Mouse (Mus musculus) neural tube, embryonic 11.5 days (tissue): ENCODE measurements around the gene Nacc1. TPM values are rescaled to one million over a fixed set of nuclear protein-coding genes. Genes with fewer than 3 reads are reported as not detected.

Source experiments
- ATAC-seq: fragments of 200-750 bp; cut with Nextera tagmentation; 2 replicates; pipeline ENCODE4 v1.8.0; 2017; ENCODE audit warnings: moderate number of reproducible peaks, mild to moderate bottlenecking, moderate TSS enrichment, moderate library complexity; ENCODE audit not compliant: insufficient read depth, low FRiP score, low TSS enrichment
- DNase-seq: peaks from one replicate; pipeline ENCODE4 v3.0.0-alpha.2; 2015; ENCODE audit warnings: low spot score
- H3K27ac ChIP-seq: fragments of 300-500 bp; sonication (generic); 2 replicates; pipeline ENCODE4 v1.5.1; 2014; ENCODE audit warnings: low read depth, mild to moderate bottlenecking, low read length
- H3K27me3 ChIP-seq: fragments of 300-500 bp; sonication (generic); 2 replicates; pipeline ENCODE4 v1.6.1; 2014; ENCODE audit warnings: mild to moderate bottlenecking, low read length, mixed read lengths; ENCODE audit not compliant: control insufficient read depth, insufficient read depth
- H3K36me3 ChIP-seq: fragments of 300-500 bp; sonication (generic); 2 replicates; pipeline ENCODE4 v1.6.1; 2014; ENCODE audit warnings: mild to moderate bottlenecking, low read length, moderate library complexity, mixed read lengths; ENCODE audit not compliant: control insufficient read depth, insufficient read depth
- H3K4me1 ChIP-seq: fragments of 300-500 bp; sonication (generic); 2 replicates; pipeline ENCODE4 v1.6.1; 2014; ENCODE audit warnings: low read length, mixed read lengths; ENCODE audit not compliant: control insufficient read depth, insufficient read depth
- H3K4me2 ChIP-seq: fragments of 300-500 bp; sonication (generic); 2 replicates; pipeline ENCODE4 v1.6.1; 2014; ENCODE audit warnings: low read depth, mild to moderate bottlenecking, moderate library complexity
- H3K4me3 ChIP-seq: fragments of 300-500 bp; sonication (generic); 2 replicates; pipeline ENCODE4 v1.5.1; 2014; ENCODE audit warnings: low read depth, low read length
- H3K9ac ChIP-seq: fragments of 300-500 bp; sonication (generic); 2 replicates; pipeline ENCODE4 v1.6.1; 2014; ENCODE audit warnings: mild to moderate bottlenecking, low read length
- H3K9me3 ChIP-seq: fragments of 300-500 bp; sonication (generic); 2 replicates; pipeline ENCODE4 v1.6.1; 2016; ENCODE audit warnings: low read length; ENCODE audit not compliant: control insufficient read depth
- WGBS: fragments of 180-500 bp; shearing (Covaris S2); extraction: QIAGEN DNeasy Blood & Tissue Kit; methylation state at CpG from one replicate; pipeline ENCODE4 v1.1.7; 2014; 5-methylcytosine and 5-hydroxymethylcytosine counted together
- polyA plus RNA-seq: library from polyadenylated mRNA; unstranded; fragments of >200 nt; fragmentation: Nextera tagmentation; extraction: Ambion mirVana; gene quantifications from 2 replicates; pipeline ENCODE4 v1.2.1, GENCODE M21; 2014

Gene Nacc1
- polyA plus RNA-seq, 1 experiment from 2014 or later, result 26.2 TPM

DNA sequence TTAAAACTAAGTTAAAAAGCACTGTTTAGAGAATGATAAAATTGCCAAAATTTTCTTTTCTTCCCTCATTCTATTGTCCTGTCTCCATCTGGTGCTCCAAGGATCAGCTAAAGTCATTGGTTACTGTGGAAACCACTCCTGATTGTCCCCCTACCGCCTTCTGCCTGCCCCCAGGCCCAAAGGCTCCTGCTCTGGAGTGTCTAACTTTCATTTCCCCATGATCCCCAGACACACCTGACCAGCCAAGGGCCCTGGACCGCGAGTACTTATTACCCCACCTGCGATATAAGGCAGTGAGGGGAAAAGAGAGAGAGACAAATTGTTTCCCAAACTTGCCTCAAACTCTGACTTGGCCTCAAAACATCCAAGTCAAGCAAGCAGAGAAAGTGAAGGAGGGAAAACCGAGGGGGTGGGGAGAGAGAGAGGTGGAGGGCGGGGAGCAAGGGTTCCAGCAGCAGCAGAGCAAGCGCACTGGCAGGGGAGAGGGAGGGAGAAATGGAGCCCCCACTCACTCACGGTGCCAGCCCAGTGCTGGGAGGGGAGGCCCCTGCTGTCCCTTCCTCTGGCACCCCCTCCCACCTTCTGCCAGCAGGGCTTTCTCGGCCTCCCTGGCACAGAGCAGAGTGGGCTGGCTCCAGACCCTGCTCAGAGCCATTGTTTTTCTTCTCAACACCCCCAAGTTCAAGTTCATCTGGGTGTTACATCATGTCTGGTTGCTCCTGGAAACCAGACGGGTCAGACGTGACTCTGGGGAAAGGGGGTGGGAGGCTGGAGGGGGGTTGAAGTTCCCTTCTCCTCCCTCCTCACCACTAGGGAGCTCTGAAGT lies 24.5 kb upstream of the Nacc1 start:
- peak overlapping the region; percentile 82 for H3K27ac ChIP-seq
- peaks cover 49% of the 10 kb centered on the region for H3K4me1 ChIP-seq
- H3K4me2 ChIP-seq, result peak overlapping the region; percentile 12; the same call in 1 of the 2 replicates
- WGBS, result 14% methylated on average over 10 of the region's 11 CpGs
- H3K4me3 ChIP-seq, result no peak overlapping the region
- peak; percentile 88 for DNase-seq
- peaks cover 72% of the 10 kb centered on the region for H3K27me3 ChIP-seq
- H3K9ac ChIP-seq, result peak overlapping the region; percentile 48
- peak; percentile 87 for ATAC-seq
- H3K36me3 ChIP-seq, result no peaks in the 10 kb centered on the region
- no peaks in the 10 kb centered on the region for H3K9me3 ChIP-seq

DNA sequence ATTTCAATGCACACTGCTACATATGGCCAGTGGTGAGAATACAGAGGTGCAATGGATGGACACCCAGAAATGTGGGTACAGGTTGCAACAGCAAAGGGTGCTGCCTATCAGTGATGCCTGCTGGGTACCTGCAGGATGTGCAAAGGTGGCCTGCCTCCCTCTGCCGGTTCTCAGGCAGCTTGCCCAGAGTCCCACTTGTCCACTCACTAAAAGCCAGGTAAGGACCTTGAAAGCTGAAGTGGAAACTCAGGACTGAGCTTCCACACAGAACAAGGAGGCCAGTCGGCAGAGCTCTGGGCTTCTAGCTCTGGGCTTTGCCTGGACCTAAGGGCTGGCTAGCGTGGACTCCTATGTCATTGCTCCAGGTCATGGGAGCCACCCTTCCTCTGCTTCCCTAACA lies 23.6 kb upstream of the Nacc1 start:
- Histone ChIP-seq H3K27me3 (peaks cover 73% of the 10 kb centered on the region), H3K27ac (peak overlapping the region; percentile 82), H3K9me3 (no peaks in the 10 kb centered on the region), H3K4me3 (no peak overlapping the region), H3K9ac (peak overlapping the region; percentile 48), H3K4me1 (peaks cover 55% of the 10 kb centered on the region), H3K36me3 (no peaks in the 10 kb centered on the region), H3K4me2 (no peak overlapping the region)
- WGBS, result 38% methylated on average over 3 of the region's 3 CpGs
- DNase-seq (peak; percentile 21), ATAC-seq (no peak)

DNA sequence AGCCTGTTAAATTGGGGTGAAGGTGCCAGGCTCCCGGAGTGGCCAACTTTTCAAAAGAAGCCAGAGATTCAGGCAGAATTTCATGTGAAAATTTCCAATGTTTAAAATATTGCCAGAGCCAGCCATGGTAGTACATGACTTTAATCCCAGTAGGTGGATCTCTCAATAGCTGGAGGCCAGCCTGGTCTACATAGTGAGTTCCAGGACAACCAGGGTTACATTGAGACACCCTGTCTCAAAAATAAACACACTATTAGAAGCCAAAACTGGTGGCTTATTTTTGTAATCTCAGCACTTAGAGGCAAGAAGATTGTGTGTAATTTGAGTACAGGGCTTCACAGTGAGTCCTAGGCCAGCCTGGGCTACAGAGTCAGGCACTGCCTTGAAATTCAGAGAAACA lies 22.3 kb upstream of the Nacc1 start:
- H3K9me3 ChIP-seq, result no peaks in the 10 kb centered on the region
- H3K4me1 ChIP-seq, result peaks cover 51% of the 10 kb centered on the region
- 95% methylated on average over 1 of the region's 1 CpGs for WGBS
- ATAC-seq (no peak), DNase-seq (no peak)
- H3K4me2 ChIP-seq, result no peak overlapping the region
- H3K27ac ChIP-seq, result no peak overlapping the region
- peaks cover 76% of the 10 kb centered on the region for H3K27me3 ChIP-seq
- H3K9ac ChIP-seq, result no peak overlapping the region
- H3K36me3 ChIP-seq, result no peaks in the 10 kb centered on the region
- no peak overlapping the region for H3K4me3 ChIP-seq

DNA sequence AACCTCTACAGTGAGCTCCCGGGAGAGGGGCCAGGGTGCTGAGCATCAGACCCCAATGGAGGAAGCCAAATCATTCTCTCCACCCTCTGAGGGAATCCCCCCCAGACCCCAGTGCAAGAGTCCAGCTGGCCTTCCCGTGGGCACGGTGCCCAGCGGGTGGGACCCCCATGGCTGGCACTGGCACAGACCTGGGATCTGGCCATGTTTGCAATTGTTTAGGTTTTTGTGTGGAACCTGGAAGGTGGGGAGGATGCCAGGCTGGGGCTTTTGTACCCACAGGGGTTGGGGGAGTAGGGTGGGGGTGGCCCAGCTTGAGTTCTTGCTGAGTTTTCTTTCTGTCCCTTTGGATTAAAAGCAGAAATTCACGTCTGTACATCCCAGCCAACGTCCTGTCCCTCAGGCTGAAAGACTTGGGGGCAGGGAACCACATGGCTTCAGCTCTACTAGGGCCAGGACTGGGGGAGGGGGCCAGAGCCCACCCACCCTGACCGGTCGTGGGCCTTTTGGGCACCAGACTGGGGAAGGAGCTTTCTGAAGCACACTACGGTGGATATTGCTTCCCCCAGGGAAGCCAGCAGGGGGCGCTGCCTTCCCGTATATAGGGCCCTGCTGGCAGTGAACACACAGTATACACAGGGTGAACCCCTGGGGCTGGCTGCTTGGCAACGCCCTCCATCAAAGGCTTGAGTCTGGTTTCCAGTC lies 21.3 kb upstream of the Nacc1 start:
- WGBS, result 13% methylated on average over 12 of the region's 12 CpGs
- Histone ChIP-seq H3K4me2 (no peak overlapping the region), H3K27me3 (peaks cover 76% of the 10 kb centered on the region), H3K27ac (no peak overlapping the region), H3K4me3 (no peak overlapping the region), H3K36me3 (no peaks in the 10 kb centered on the region), H3K4me1 (peaks cover 50% of the 10 kb centered on the region), H3K9ac (no peak overlapping the region), H3K9me3 (no peaks in the 10 kb centered on the region)
- ATAC-seq (peak; percentile 46), DNase-seq (peak; percentile 93)

DNA sequence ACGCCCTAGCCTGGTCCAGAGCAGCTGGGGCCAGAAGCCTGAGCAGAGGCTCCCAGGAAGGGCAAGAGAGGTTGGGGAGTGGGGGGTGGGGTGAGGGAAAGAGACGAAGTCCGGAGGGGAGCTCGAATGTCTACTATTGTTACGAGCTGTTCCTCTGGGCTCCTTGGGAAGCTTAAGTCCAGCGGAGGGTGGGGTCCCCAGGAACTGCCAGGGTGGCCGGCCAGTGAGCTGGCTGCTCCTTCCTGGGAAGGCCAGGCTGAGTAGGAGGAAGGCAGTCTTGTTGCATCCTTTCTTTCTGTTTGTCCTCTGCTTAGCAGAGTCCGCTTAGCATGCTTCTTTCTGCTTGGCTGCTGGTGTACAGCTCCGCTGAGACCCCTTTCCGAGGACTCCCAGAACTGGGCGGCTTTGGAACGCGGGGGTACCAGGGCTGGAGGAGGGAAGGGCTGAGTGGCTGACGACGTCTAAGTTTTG lies 20.4 kb upstream of the Nacc1 start:
- Histone ChIP-seq H3K27ac (no peak overlapping the region), H3K4me3 (0 out of 2 replicates have a peak overlapping the region, but pooled peaks have one; percentile 10), H3K4me1 (peaks cover 42% of the 10 kb centered on the region), H3K27me3 (peaks cover 76% of the 10 kb centered on the region), H3K4me2 (peak overlapping the region; percentile 37; the same call in 1 of the 2 replicates), H3K36me3 (no peaks in the 10 kb centered on the region), H3K9ac (peak overlapping the region; percentile 10; the same call in 1 of the 2 replicates), H3K9me3 (no peaks in the 10 kb centered on the region)
- DNase-seq (peak; percentile 34), ATAC-seq (no peak)
- WGBS, result under 1% methylated on average over 15 of the region's 15 CpGs

DNA sequence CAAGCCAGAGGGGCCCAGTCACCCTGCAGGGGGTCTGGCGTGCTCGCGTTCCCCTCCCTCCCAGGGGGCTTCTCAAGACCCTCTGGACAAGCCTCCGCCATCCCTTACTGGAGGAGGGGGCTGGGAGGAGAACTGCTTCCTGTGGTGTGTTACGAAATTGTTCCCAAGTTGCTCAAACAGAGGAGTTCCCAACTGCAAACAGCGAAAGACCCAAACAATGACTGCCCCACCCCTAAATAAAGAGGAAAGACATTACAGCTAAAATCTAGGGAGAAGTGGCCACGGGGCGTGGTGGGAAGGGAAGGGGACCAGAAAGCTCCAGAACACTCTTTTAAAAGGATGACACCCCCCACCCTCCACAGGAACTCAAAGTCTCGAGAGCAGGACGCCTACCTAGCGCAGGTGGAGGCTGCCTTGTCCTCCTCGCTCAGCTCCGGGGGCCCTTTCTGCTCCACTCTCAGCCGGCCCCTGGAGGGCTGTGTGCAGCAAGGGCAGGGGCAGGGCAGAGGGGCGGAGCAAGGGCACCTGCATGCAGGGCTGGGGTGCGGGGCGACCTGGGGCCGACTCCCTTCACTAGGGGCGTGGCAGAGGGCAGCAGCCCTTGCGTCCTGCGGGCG lies 19.7 kb upstream of the Nacc1 start:
- peaks cover 80% of the 10 kb centered on the region for H3K27me3 ChIP-seq
- H3K36me3 ChIP-seq, result no peaks in the 10 kb centered on the region
- H3K4me2 ChIP-seq, result peak overlapping the region; percentile 37
- no peaks in the 10 kb centered on the region for H3K9me3 ChIP-seq
- H3K27ac ChIP-seq, result 0 out of 2 replicates have a peak overlapping the region, but pooled peaks have one; percentile 4
- peak overlapping the region; percentile 19 for H3K4me3 ChIP-seq
- peaks cover 39% of the 10 kb centered on the region for H3K4me1 ChIP-seq
- no peak for ATAC-seq
- peak; percentile 27 for DNase-seq
- WGBS, result 1% methylated on average over 21 of the region's 22 CpGs
- H3K9ac ChIP-seq, result peak overlapping the region; percentile 47

DNA sequence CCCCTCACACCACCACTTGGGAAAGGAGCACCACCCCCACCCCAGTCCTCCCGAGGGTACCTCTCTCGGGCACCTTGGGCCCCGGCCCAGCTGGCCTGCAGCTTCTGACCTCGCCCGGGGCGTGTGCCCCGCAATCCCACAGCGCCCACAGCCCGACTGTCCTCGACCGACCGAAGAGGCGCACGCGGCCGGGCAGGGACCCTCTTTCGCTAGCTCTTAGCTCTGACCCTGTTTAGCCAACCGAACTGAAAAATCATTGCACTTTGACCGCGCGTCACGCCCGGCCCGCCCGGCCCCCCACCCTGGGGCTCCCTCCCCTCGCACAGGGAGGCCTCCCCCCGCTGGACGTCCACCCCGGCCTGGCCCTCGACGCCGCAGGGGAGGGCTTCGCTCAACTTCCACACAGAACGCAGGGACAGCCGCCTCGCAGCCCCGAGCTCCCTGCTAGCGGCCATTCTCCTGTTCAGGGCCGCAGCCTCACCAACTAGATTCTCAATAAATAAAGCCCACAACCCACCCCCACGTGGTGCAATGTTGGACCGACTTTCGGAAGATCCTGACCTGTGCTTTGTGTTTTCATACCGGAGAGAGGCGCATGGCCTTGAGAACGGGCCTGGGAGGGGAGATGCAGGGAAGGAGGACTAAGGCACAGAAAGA lies 19.1 kb upstream of the Nacc1 start:
- DNase-seq, result peak; percentile 51
- no peak overlapping the region for H3K27ac ChIP-seq
- H3K4me3 ChIP-seq, result peak overlapping the region; percentile 19
- H3K9ac ChIP-seq, result peak overlapping the region; percentile 47
- peak overlapping the region; percentile 37 for H3K4me2 ChIP-seq
- H3K4me1 ChIP-seq, result peaks cover 32% of the 10 kb centered on the region
- ATAC-seq, result no peak
- WGBS, result under 1% methylated on average over 44 of the region's 45 CpGs
- peaks cover 86% of the 10 kb centered on the region for H3K27me3 ChIP-seq
- H3K9me3 ChIP-seq, result no peaks in the 10 kb centered on the region
- H3K36me3 ChIP-seq, result no peaks in the 10 kb centered on the region

DNA sequence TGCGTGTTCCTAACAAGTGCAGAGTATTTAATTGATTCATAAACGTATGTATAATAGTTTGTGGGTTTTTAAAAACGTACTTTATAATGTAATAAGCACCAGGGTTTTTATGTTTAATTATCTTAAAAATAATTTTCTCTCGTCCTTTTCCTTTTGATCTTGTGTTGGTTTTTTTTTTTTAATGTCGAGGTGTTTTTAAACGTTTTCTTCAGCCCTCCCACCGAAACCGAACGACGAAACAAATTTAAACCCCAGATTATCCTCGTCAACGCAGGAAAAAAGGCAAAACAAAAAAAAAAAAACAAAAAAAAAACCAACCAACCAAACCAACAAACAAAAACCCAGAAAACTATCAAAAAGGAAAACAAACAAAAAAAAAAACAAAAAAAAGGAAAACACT lies 18.3 kb upstream of the Nacc1 start:
- Histone ChIP-seq H3K36me3 (no peaks in the 10 kb centered on the region), H3K4me3 (no peak overlapping the region), H3K27ac (no peak overlapping the region), H3K27me3 (peaks cover 89% of the 10 kb centered on the region), H3K9me3 (no peaks in the 10 kb centered on the region), H3K9ac (no peak overlapping the region), H3K4me2 (peak overlapping the region; percentile 27), H3K4me1 (peaks cover 25% of the 10 kb centered on the region)
- no peak for DNase-seq
- ATAC-seq, result no peak
- WGBS, result under 1% methylated on average over 12 of the region's 12 CpGs
